Mouse (Mus musculus) limb, embryonic 14.5 days (tissue): ENCODE measurements around the gene Ank. TPM values are rescaled to one million over a fixed set of nuclear protein-coding genes. Genes with fewer than 3 reads are reported as not detected.

Experiments used
- ATAC-seq: fragments of 200-750 bp; cut with Nextera tagmentation; 2 replicates; pipeline ENCODE4 v1.8.0; 2017; ENCODE audit warnings: low read depth, moderate number of reproducible peaks, moderate TSS enrichment; ENCODE audit not compliant: low FRiP score
- DNase-seq: peaks from one replicate; pipeline ENCODE4 v3.0.0-alpha.2; 2015; ENCODE audit warnings: low spot score
- H3K27ac ChIP-seq: fragments of 300-500 bp; sonication (generic); replicated peaks from 2 replicates; pipeline ENCODE4 v1.5.1; 2014; ENCODE audit warnings: low read depth, mild to moderate bottlenecking, low read length, moderate library complexity, mixed read lengths
- H3K27me3 ChIP-seq: fragments of 300-500 bp; sonication (generic); 2 replicates; pipeline ENCODE4 v1.6.1; 2014; ENCODE audit warnings: low read length, mixed read lengths; ENCODE audit not compliant: control insufficient read depth, insufficient read depth
- H3K36me3 ChIP-seq: fragments of 300-500 bp; sonication (generic); 2 replicates; pipeline ENCODE4 v1.6.1; 2014; ENCODE audit warnings: mild to moderate bottlenecking, low read length, moderate library complexity, mixed read lengths; ENCODE audit not compliant: control insufficient read depth, insufficient read depth
- H3K4me1 ChIP-seq: fragments of 300-500 bp; sonication (generic); 2 replicates; pipeline ENCODE4 v1.6.1; 2014; ENCODE audit warnings: antibody characterized with exemption, low read length, mixed read lengths; ENCODE audit not compliant: control insufficient read depth, insufficient read depth
- H3K4me2 ChIP-seq: fragments of 300-500 bp; sonication (generic); replicated peaks from 2 replicates; pipeline ENCODE4 v1.6.1; 2014; ENCODE audit warnings: low read depth, mild to moderate bottlenecking, low read length, moderate library complexity; ENCODE audit not compliant: severe bottlenecking
- H3K4me3 ChIP-seq: fragments of 300-500 bp; sonication (generic); replicated peaks from 2 replicates; pipeline ENCODE4 v1.5.1; 2014; ENCODE audit warnings: low read length
- H3K9ac ChIP-seq: fragments of 300-500 bp; sonication (generic); 2 replicates; pipeline ENCODE4 v1.6.1; 2014; ENCODE audit warnings: mild to moderate bottlenecking, low read depth, low read length, moderate library complexity; ENCODE audit not compliant: severe bottlenecking
- H3K9me3 ChIP-seq: fragments of 300-500 bp; sonication (generic); 2 replicates; pipeline ENCODE4 v1.6.1; 2016; ENCODE audit warnings: low read length; ENCODE audit not compliant: control insufficient read depth
- POLR2A ChIP-seq: fragments of 200-500 bp; IDR thresholded peaks from 2 replicates; pipeline ENCODE4 v1.8.0; 2012; ENCODE audit warnings: inconsistent platforms, mild to moderate bottlenecking, moderate library complexity, borderline replicate concordance; ENCODE audit not compliant: insufficient read depth, insufficient read length; ENCODE audit errors: extremely low read depth
- WGBS: fragments of 180-500 bp; shearing (Covaris S2); extraction: QIAGEN DNeasy Blood & Tissue Kit; methylation state at CpG from one replicate; pipeline ENCODE4 v1.1.7; 2014; 5-methylcytosine and 5-hydroxymethylcytosine counted together
- polyA plus RNA-seq, 2 experiments: library from polyadenylated mRNA; depleted of rRNA in 1 of 2; stranded (reverse) in 1 of 2; unstranded in 1 of 2; fragments of >200 nt; fragmentation: Nextera tagmentation in 1 of 2; extraction: Ambion mirVana in 1 of 2; gene quantifications; 2 replicates each; pipeline versions ENCODE4 v1.2.1 to v1.2.3; 2012 to 2014

Ank gene
- polyA plus RNA-seq, 2 experiments, result 12.3 to 19.4 TPM

DNA sequence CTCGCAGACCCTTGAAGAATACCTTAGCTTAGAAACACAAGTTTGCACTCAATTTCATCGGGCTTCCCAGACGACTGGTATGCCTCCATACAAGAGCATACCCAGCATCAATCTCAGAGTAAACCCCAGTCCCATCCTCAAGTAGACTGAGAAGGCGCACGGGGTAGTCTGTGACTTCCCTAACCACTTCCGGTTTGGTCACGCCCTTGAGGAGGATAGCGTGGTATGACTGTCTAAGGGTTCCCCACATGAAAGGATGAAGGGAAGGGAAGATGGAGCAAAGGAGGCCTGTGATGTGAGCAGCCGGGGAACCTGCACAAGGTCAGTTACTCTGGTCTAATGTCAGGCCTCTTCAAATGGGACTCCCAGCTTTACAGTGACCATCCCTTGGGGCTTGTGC is 161.3 kb downstream of the Ank start:
- Histone ChIP-seq H3K36me3 (peaks cover 20% of the 10 kb centered on the region; the same call in 1 of the 2 replicates), H3K4me1 (peaks cover 14% of the 10 kb centered on the region), H3K4me2 (no peak overlapping the region), H3K9me3 (no peaks in the 10 kb centered on the region), H3K4me3 (no peak overlapping the region), H3K27ac (no peak overlapping the region), H3K9ac (no peak overlapping the region), H3K27me3 (no peaks in the 10 kb centered on the region)
- no peak for TF ChIP-seq POLR2A
- ATAC-seq (no peak), DNase-seq (no peak)
- 93% methylated on average over 9 of the region's 9 CpGs for WGBS

DNA sequence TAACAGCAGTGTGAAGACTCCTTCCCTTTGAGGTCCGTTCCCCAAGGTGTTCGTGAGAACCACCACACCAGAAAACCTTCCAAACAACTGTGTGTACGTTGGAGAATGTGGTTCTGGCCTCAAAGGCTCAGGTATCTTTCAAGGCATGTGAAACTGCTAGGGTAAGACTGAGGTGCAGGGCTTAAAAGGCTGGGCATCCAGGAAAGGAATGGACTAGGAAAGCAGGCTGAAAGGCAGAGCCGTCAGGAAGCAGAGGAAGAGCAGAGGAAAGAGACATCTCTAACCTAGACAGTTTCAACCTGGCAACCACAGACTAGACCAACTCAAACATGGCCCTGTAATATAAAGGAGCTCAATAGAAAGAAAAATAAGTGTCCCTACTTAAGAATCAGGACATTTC is 162.6 kb downstream of the Ank start:
- peak overlapping the region; percentile 78; the same call in 1 of the 2 replicates for H3K4me3 ChIP-seq
- H3K9ac ChIP-seq, result 0 out of 2 replicates have a peak overlapping the region, but pooled peaks have one; percentile 81
- peaks cover 14% of the 10 kb centered on the region for H3K4me1 ChIP-seq
- 83% methylated on average over 4 of the region's 4 CpGs for WGBS
- peaks cover 13% of the 10 kb centered on the region; the same call in 1 of the 2 replicates for H3K36me3 ChIP-seq
- ATAC-seq, result no peak
- no peaks in the 10 kb centered on the region for H3K9me3 ChIP-seq
- TF ChIP-seq POLR2A, result no peak
- no peak for DNase-seq
- H3K27me3 ChIP-seq, result no peaks in the 10 kb centered on the region
- H3K27ac ChIP-seq, result no peak overlapping the region
- H3K4me2 ChIP-seq, result peak overlapping the region; percentile 86

GRCm38 (mm10) chr15:27629800-27630600 is 163.5 kb downstream of the Ank start:
- H3K4me2 ChIP-seq, result peak overlapping the region; percentile 86
- peak overlapping the region; percentile 78 for H3K4me3 ChIP-seq
- peaks cover 13% of the 10 kb centered on the region; the same call in 1 of the 2 replicates for H3K36me3 ChIP-seq
- H3K27ac ChIP-seq, result peak overlapping the region; percentile 52
- peak overlapping the region; percentile 81 for H3K9ac ChIP-seq
- no peak for TF ChIP-seq POLR2A
- WGBS, result 3% methylated on average over 37 of the region's 53 CpGs
- ATAC-seq (peak; percentile 66), DNase-seq (peak; percentile 6)
- peaks cover 14% of the 10 kb centered on the region for H3K4me1 ChIP-seq
- no peaks in the 10 kb centered on the region for H3K27me3 ChIP-seq
- no peaks in the 10 kb centered on the region for H3K9me3 ChIP-seq

GRCm38 (mm10) chr15:27630601-27631383 is 164.3 kb downstream of the Ank start, which contains the start of gene Otulin:
Otulin (minus strand) TSS chr15:27630693.
- peak within 1 kb of the TSS; percentile 86 for H3K4me2 ChIP-seq
- ATAC-seq, result peak; percentile 99

More at GRCm38 (mm10) chr15:27630601-27631383, 164.3 kb downstream of the Ank start, which contains the start of gene Otulin:
- Histone ChIP-seq H3K9me3 (no peaks in the 10 kb centered on the region), H3K36me3 (peaks cover 9% of the 10 kb centered on the region; the same call in 1 of the 2 replicates), H3K27me3 (no peaks in the 10 kb centered on the region), H3K9ac (peak within 1 kb of the TSS; percentile 81), H3K27ac (peak within 1 kb of the TSS; percentile 71), H3K4me1 (peaks cover 14% of the 10 kb centered on the region), H3K4me3 (peak within 1 kb of the TSS; percentile 78)
- TF ChIP-seq POLR2A, result peak; percentile 87; the same call in 1 of the 2 replicates
- 6% methylated on average over 48 of the region's 56 CpGs for WGBS
- DNase-seq, result peak; percentile 96
